ENCODE assay signal across 8 mouse cellular contexts in genomic region chr17:72604610-72604980, GRCm38 (mm10). TPM values are rescaled to one million over a fixed set of nuclear protein-coding genes. Genes with fewer than 3 reads are reported as not detected.
A peak's percentile ranks its signal among the peaks of the same experiment; 100 is the strongest.
DNase-seq lines count a peak whose midpoint lies in the region; ATAC-seq lines count a peak whose summit lies in the region.

TSS of gene Alk (minus strand) at chr17:72604627.

- H3K4me1 ChIP-seq in hindbrain, embryonic 12.5 days = peaks cover 22% of the 10 kb centered on the region
- H3K4me1 ChIP-seq in lung, embryonic 15.5 days = peaks cover 12% of the 10 kb centered on the region

- peaks cover 32% of the 10 kb centered on the region for H3K27me3 ChIP-seq in hindbrain, embryonic 12.5 days
- H3K27me3 ChIP-seq in lung, embryonic 15.5 days = peaks cover 38% of the 10 kb centered on the region

- H3K9me3 ChIP-seq in hindbrain, embryonic 12.5 days (replicated peaks) = no peaks in the 10 kb centered on the region
- H3K9me3 ChIP-seq in lung, embryonic 15.5 days = no peaks in the 10 kb centered on the region

- peak; percentile 94 for ATAC-seq in hindbrain, embryonic 12.5 days (ENCODE audit: low FRiP score)
- peak; percentile 93 for ATAC-seq in lung, embryonic 15.5 days (ENCODE audit: borderline replicate concordance, extremely low read depth, low FRiP score, low TSS enrichment)

- peak within 1 kb of the TSS; percentile 54 for H3K9ac ChIP-seq in hindbrain, embryonic 12.5 days
- H3K9ac ChIP-seq in lung, embryonic 15.5 days = no peak within 1 kb of the TSS

- DNase-seq in ES-CJ7 (ENCODE audit: low read depth, low spot score) = peak; percentile 93
- DNase-seq in cerebellum, adult 9-11 months = peak; percentile 70
- peak; percentile 85 to 90 for DNase-seq in frontal cortex, postnatal 14 days (ENCODE audit: low spot score in 2 of 2)
- DNase-seq in layer of hippocampus, postnatal 10 days (ENCODE audit: low spot score in 2 of 2) = peak; percentile 84 to 93
- DNase-seq in ovary, postnatal 10 days (ENCODE audit: low spot score) = peak; percentile 44
- DNase-seq in thymus, postnatal 0 days (ENCODE audit: low spot score) = peak; percentile 61

- H3K27ac ChIP-seq in hindbrain, embryonic 12.5 days = no peak within 1 kb of the TSS
- no peak within 1 kb of the TSS for H3K27ac ChIP-seq in lung, embryonic 15.5 days

- H3K36me3 ChIP-seq in hindbrain, embryonic 12.5 days = no peaks in the 10 kb centered on the region
- no peaks in the 10 kb centered on the region for H3K36me3 ChIP-seq in lung, embryonic 15.5 days

- peak within 1 kb of the TSS; percentile 54 for H3K4me3 ChIP-seq in hindbrain, embryonic 12.5 days
- peak within 1 kb of the TSS; percentile 40 for H3K4me3 ChIP-seq in lung, embryonic 15.5 days

- H3K4me2 ChIP-seq in hindbrain, embryonic 12.5 days (replicated peaks) = peak within 1 kb of the TSS; percentile 96
- peak within 1 kb of the TSS; percentile 78 for H3K4me2 ChIP-seq in lung, embryonic 15.5 days

- 0% methylated on average over 23 of the region's 32 CpGs for WGBS in hindbrain, embryonic 12.5 days
- WGBS in lung, embryonic 15.5 days = 0% methylated on average over 31 of the region's 32 CpGs

RNA-seq across cellular contexts. Expression of gene Alk, which starts in this region (rescaled TPM):
- polyA plus RNA-seq in hindbrain, embryonic 12.5 days (2016; fragmentation: Nextera tagmentation; extraction: Ambion mirVana) = 2.2 and 2.5 TPM in 2 replicates
- total RNA-seq in layer of hippocampus, postnatal 10 days (2021) = 1 to 10 TPM; 8.4 to 9.5 TPM
- 0.09 and 0.22 TPM in 2 replicates for polyA plus RNA-seq in lung, embryonic 15.5 days (2015; fragmentation: Nextera tagmentation; extraction: Ambion mirVana)
- 0.05 TPM in 1 of 2 replicates, not detected in the other for polyA plus RNA-seq in thymus, postnatal 0 days (2015; fragmentation: Nextera tagmentation; extraction: Ambion mirVana)

Comparison
In these comparisons a context has a peak if more than half of its experiments do, and no peak if none do; other contexts are left out.
1. Peak in ATAC-seq, H3K4me3 ChIP-seq and H3K4me2 ChIP-seq in lung, embryonic 15.5 days; RNA of the gene not detected or under 1 TPM.
2. Peak in DNase-seq in thymus, postnatal 0 days; RNA of the gene not detected or under 1 TPM.